Mouse (Mus musculus) stomach, postnatal 0 days (tissue): Measurements from ENCODE around the gene Olfr259. TPM values are rescaled to one million over a fixed set of nuclear protein-coding genes. Genes with fewer than 3 reads are reported as not detected.

Source experiments
- ATAC-seq: fragments of 200-750 bp; cut with Nextera tagmentation; 2 replicates; pipeline ENCODE4 v1.8.0; 2017; ENCODE audit not compliant: low FRiP score, low TSS enrichment
- DNase-seq: peaks from one replicate; pipeline ENCODE4 v3.0.0-alpha.2; 2016; ENCODE audit warnings: low spot score
- H3K27ac ChIP-seq: fragments of 300-500 bp; sonication (generic); replicated peaks from 2 replicates; pipeline ENCODE4 v1.5.1; 2014; ENCODE audit warnings: mild to moderate bottlenecking, control low read depth
- H3K27me3 ChIP-seq: fragments of 300-500 bp; sonication (generic); 2 replicates; pipeline ENCODE4 v1.6.1; 2014; ENCODE audit warnings: low read length; ENCODE audit not compliant: control insufficient read depth, insufficient read depth
- H3K36me3 ChIP-seq: fragments of 300-500 bp; sonication (generic); 2 replicates; pipeline ENCODE4 v1.6.1; 2014; ENCODE audit warnings: low read length, mixed read lengths; ENCODE audit not compliant: control insufficient read depth, insufficient read depth
- H3K4me1 ChIP-seq: fragments of 300-500 bp; sonication (generic); replicated peaks from 2 replicates; pipeline ENCODE4 v1.6.1; 2014; ENCODE audit warnings: antibody characterized with exemption; ENCODE audit not compliant: control insufficient read depth, insufficient read depth
- H3K4me2 ChIP-seq: fragments of 300-500 bp; sonication (generic); replicated peaks from 2 replicates; pipeline ENCODE4 v1.6.1; 2014; ENCODE audit warnings: low read depth, mild to moderate bottlenecking, control low read depth, moderate library complexity
- H3K4me3 ChIP-seq: fragments of 300-500 bp; sonication (generic); 2 replicates; pipeline ENCODE4 v1.5.1; 2014; ENCODE audit warnings: low read depth, low read length, control low read depth
- H3K9ac ChIP-seq: fragments of 300-500 bp; sonication (generic); 2 replicates; pipeline ENCODE4 v1.6.1; 2014; ENCODE audit warnings: mild to moderate bottlenecking, low read length, control low read depth, mixed read lengths
- H3K9me3 ChIP-seq: fragments of 300-500 bp; sonication (generic); 2 replicates; pipeline ENCODE4 v1.6.1; 2016; ENCODE audit warnings: low read length; ENCODE audit not compliant: control insufficient read depth
- CTCF ChIP-seq: IDR thresholded peaks from 2 replicates; pipeline ENCODE4 v1.5.1; 2016; ENCODE audit warnings: antibody characterized with exemption, low read depth, mild to moderate bottlenecking, moderate library complexity
- EP300 ChIP-seq: optimal IDR thresholded peaks from 2 replicates; pipeline ENCODE3; 2016; ENCODE audit warnings: antibody characterized with exemption
- WGBS: fragments of 180-500 bp; shearing (Covaris S2); extraction: QIAGEN DNeasy Blood & Tissue Kit; methylation state at CpG from one replicate; pipeline ENCODE4 v1.1.7; 2014; 5-methylcytosine and 5-hydroxymethylcytosine counted together
- polyA plus RNA-seq: library from polyadenylated mRNA; unstranded; fragments of >200 nt; fragmentation: Nextera tagmentation; extraction: Ambion mirVana; gene quantifications from 2 replicates; pipeline ENCODE4 v1.2.1, GENCODE M21; 2015

The Olfr259 gene
- not detected in 2 replicates for polyA plus RNA-seq

DNA sequence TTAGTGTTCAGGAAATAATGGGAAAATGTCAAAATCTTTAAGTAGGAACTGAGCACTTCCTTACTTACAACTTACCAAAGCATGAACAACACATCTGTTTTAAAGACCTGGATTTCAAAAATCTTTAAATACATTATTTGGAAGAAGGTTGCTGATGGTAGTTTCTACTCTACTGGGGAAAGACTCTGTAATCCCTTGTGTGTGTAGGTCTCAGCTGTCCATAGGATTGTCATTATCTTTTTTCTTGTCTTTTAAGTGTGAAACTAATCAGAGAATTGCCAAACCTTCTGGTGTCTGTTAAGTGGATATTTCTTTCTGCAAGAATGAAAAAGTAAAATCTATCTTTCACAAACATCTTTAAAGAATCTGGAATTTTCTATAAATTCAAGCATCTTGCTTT is at the start of gene Olfr259:
TSS of gene Olfr259 (minus strand) at position 101 of the 400 bp plus-strand sequence.
- Histone ChIP-seq H3K4me3 (no peak within 1 kb of the TSS), H3K9ac (no peak within 1 kb of the TSS), H3K27ac (no peak within 1 kb of the TSS), H3K27me3 (no peaks in the 10 kb centered on the region), H3K9me3 (no peaks in the 10 kb centered on the region), H3K4me1 (no peaks in the 10 kb centered on the region), H3K4me2 (no peak within 1 kb of the TSS), H3K36me3 (no peaks in the 10 kb centered on the region)
- DNase-seq (no peak), ATAC-seq (no peak)
- TF ChIP-seq CTCF (no peak), EP300 (no peak)

- H3K4me1 ChIP-seq: no peaks in the 10 kb centered on the region
- H3K36me3 ChIP-seq: no peaks in the 10 kb centered on the region
- no peak for TF ChIP-seq CTCF
- no peak for TF ChIP-seq EP300
- DNase-seq: no peak
- no peak within 1 kb of the TSS for H3K27ac ChIP-seq
- H3K9ac ChIP-seq: no peak within 1 kb of the TSS
- no peaks in the 10 kb centered on the region for H3K27me3 ChIP-seq
- H3K4me3 ChIP-seq: no peak within 1 kb of the TSS
- no peak within 1 kb of the TSS for H3K4me2 ChIP-seq
- H3K9me3 ChIP-seq: no peaks in the 10 kb centered on the region
- ATAC-seq: no peak
Observed at GRCm38 (mm10) chr2:87152524-87152923, 38.2 kb upstream of the Olfr259 start, which contains the start of gene Olfr1111. TSS of gene Olfr1111 (minus strand) at chr2:87152624.

DNA sequence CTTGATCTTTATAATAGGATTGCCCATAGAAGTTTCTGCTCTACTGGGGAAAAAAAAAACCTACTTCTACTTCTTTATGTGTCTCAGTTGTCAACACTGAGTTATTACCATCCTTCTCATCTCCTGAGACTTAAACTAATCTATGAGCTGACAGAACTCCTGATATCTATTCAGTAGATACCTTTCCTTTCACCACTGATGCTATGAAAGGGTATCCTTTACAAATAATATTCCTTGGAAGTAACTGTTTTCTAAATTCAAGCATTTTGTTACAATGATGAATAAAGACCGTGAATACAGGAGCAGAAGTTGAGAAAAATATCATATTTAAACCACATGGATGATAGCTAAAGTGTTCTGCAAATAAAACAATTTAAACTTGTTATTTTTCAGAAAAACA is 25.8 kb upstream of the Olfr259 start, which contains the start of gene Olfr1110:
TSS of gene Olfr1110 (minus strand) at position 101 of the 400 bp plus-strand sequence.
- no peak for TF ChIP-seq CTCF
- no peak for TF ChIP-seq EP300
- Histone ChIP-seq H3K4me3 (no peak within 1 kb of the TSS), H3K9ac (no peak within 1 kb of the TSS), H3K4me2 (no peak within 1 kb of the TSS), H3K27me3 (no peaks in the 10 kb centered on the region), H3K9me3 (no peaks in the 10 kb centered on the region), H3K4me1 (no peaks in the 10 kb centered on the region), H3K27ac (no peak within 1 kb of the TSS), H3K36me3 (no peaks in the 10 kb centered on the region)
- ATAC-seq (no peak), DNase-seq (no peak)
- 67% methylated on average over 1 of the region's 1 CpGs for WGBS

- Histone ChIP-seq H3K27ac (no peak within 1 kb of the TSS), H3K9ac (no peak within 1 kb of the TSS), H3K4me1 (no peaks in the 10 kb centered on the region), H3K9me3 (no peaks in the 10 kb centered on the region), H3K4me2 (no peak within 1 kb of the TSS), H3K4me3 (no peak within 1 kb of the TSS), H3K27me3 (no peaks in the 10 kb centered on the region), H3K36me3 (no peaks in the 10 kb centered on the region)
- no peak for DNase-seq
- 86% methylated on average over 1 of the region's 1 CpGs for WGBS
- no peak for ATAC-seq
- TF ChIP-seq EP300 (no peak), CTCF (no peak)
Observed at GRCm38 (mm10) chr2:87095908-87096307, 18.5 kb downstream of the Olfr259 start, which contains the start of gene Olfr1109. TSS of gene Olfr1109 (minus strand) at chr2:87096008.

GRCm38 (mm10) chr2:87075717-87076116 is 38.6 kb downstream of the Olfr259 start, which contains the start of gene Olfr1107:
TSS of gene Olfr1107 (minus strand) at chr2:87075817.
- Histone ChIP-seq H3K27ac (no peak within 1 kb of the TSS), H3K9me3 (no peaks in the 10 kb centered on the region), H3K4me2 (no peak within 1 kb of the TSS), H3K4me3 (no peak within 1 kb of the TSS), H3K9ac (no peak within 1 kb of the TSS), H3K4me1 (no peaks in the 10 kb centered on the region), H3K27me3 (no peaks in the 10 kb centered on the region), H3K36me3 (no peaks in the 10 kb centered on the region)
- ATAC-seq: no peak
- no peak for TF ChIP-seq EP300
- no peak for TF ChIP-seq CTCF
- 87% methylated on average over 1 of the region's 1 CpGs for whole genome bisulfite sequencing
- no peak for DNase-seq

Other genes with a start within 250 kb of the Olfr259 start
- not detected in 2 replicates for gene Gm13723, start 239.8 kb downstream of the Olfr259 start, polyA plus RNA-seq
- gene Olfr1097, start 222.4 kb downstream of the Olfr259 start, polyA plus RNA-seq: not detected in 2 replicates
- gene Olfr1098, start 190.0 kb downstream of the Olfr259 start, polyA plus RNA-seq: not detected in 2 replicates
- gene Olfr1099, start 153.9 kb downstream of the Olfr259 start, polyA plus RNA-seq: not detected in 2 replicates
- gene Olfr1100, start 134.6 kb downstream of the Olfr259 start, polyA plus RNA-seq: not detected in 2 replicates
- not detected in 2 replicates for gene Olfr1101, start 123.3 kb downstream of the Olfr259 start, polyA plus RNA-seq
- not detected in 2 replicates for gene Olfr1102, start 116.2 kb downstream of the Olfr259 start, polyA plus RNA-seq
- not detected in 2 replicates for gene Olfr1104, start 87.5 kb downstream of the Olfr259 start, polyA plus RNA-seq
- gene Olfr1105, start 78.0 kb downstream of the Olfr259 start, polyA plus RNA-seq: not detected in 2 replicates
- not detected in 2 replicates for gene Olfr1106, start 62.3 kb downstream of the Olfr259 start, polyA plus RNA-seq
- not detected in 2 replicates for gene Olfr1107, start 38.8 kb downstream of the Olfr259 start, polyA plus RNA-seq
- gene Olfr1109, start 18.6 kb downstream of the Olfr259 start, polyA plus RNA-seq: not detected in 2 replicates
- gene Olfr1110, start 25.7 kb upstream of the Olfr259 start, polyA plus RNA-seq: not detected in 2 replicates
- gene Olfr1111, start 38.1 kb upstream of the Olfr259 start, polyA plus RNA-seq: not detected in 2 replicates
- not detected in 2 replicates for gene Olfr1112, start 73.2 kb upstream of the Olfr259 start, polyA plus RNA-seq
- gene Olfr1113, start 94.4 kb upstream of the Olfr259 start, polyA plus RNA-seq: not detected in 2 replicates
- gene Olfr1115, start 133.4 kb upstream of the Olfr259 start, polyA plus RNA-seq: not detected in 2 replicates
- 0.01 TPM in 1 of 2 replicates, not detected in the other for gene Olfr1116, start 153.0 kb upstream of the Olfr259 start, polyA plus RNA-seq
- not detected in 2 replicates for gene Olfr1118, start 193.0 kb upstream of the Olfr259 start, polyA plus RNA-seq
- not detected in 2 replicates for gene Olfr1120, start 240.2 kb upstream of the Olfr259 start, polyA plus RNA-seq